Mouse (Mus musculus): ENCODE results near the gene Rbbp5.
"Not testable (repeated sequence)": the region's sequence is repeated elsewhere in the genome, so short reads cannot be mapped to it uniquely, and the experiment has no call there.

Rbbp5 gene

GRCm38 (mm10) chr1:132476928-132477691 lies at the start of gene Rbbp5:
TSS of gene Rbbp5 (plus strand) at chr1:132477365.
- DNase-seq (ENCODE audit: low read depth, low spot score), result peak; percentile 84

DNA sequence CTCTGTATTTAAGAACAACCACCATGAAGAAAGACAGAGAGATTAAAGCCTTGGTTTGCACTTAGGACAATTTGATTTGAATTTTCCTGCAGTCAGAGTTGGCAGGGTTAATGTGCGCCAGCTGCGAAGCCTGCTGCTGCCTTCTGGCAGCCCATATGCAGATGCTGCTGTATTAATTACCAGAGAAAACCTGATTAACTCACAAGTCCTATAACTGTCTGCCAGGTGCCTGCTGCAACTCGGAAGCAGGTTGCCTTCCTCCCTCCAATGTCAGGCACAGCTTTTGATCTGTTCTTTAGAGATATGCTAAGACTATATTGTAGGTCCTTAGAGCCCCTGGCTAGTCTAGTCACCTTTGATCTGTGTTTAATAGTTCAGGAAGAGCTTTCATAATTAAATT lies 46.3 kb upstream of the Rbbp5 start:
- no peak for DNase-seq (ENCODE audit: low read depth, low spot score)

DNA sequence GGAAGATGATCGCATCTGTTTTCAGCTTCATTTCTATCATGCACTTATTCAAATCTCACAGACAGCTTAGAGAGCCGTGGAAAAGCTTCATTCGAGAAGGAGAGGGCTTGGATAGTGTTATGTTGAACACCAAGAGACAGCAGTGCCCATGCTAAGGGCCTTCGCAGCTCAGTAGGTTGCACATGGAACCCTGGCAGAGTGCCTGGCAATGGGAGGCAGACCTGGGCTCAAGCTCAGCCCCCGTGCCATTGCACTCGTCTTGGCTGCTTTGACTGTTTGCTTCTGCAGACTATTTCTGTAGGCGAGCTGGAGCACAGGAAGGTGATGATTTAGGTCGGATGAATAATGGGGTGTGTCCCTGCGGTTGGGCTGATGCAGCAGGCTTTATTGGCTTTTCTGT lies 45.4 kb upstream of the Rbbp5 start:
- peak; percentile 55 for DNase-seq (ENCODE audit: low read depth, low spot score)

GRCm38 (mm10) chr1:132433349-132433748 lies 43.8 kb upstream of the Rbbp5 start:
- peak; percentile 32 for DNase-seq (ENCODE audit: low read depth, low spot score)

DNA sequence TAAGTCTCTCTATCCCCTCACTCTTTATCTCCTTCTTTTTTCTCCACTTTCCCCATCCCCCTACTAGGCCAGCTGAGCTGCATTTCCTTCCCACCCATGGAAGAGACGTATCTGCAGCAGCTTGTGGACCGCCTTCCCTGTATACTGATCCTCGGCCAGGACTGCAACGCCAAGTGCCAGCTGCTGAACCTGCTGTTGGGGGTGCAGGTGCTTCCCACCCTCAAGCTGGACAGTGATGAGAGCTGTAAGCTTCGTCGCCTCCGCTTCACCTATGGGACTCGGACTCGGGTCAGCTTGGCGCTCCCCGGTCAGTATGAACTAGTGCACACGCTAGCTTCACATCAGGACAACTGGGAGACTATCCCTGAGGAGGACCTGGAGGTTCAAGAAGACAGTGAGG lies 43.1 kb upstream of the Rbbp5 start:
- DNase-seq (ENCODE audit: low read depth, low spot score), result no peak

DNA sequence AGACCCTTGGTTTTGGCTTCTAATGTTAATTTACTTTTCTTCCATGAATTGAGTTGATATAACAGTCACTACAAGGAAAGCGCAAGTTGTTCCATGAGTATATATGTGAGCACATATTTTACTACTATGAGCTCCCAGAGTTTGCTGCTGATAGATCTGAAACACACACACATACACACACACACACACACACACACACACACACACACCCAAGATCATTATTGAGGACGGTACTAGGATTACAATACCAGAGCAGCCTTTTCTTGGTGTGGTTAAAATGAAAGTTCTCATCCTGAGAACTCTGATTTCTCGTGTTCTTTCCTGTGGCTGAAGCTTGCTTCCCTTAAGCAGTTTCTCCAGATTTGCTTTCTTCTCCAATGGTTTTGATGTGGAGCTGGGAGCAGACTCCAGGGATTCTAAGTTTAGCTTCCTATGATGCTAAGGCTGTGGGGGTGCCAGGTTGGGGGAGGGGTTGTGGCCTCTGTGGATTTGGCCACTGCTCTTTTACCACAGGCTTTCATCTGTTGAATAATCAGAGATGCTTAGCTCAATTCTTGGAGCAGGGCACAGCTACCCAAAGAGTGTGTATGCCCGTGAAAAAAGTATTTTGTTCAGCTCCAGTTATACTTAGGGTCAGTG lies 40.7 kb upstream of the Rbbp5 start:
- DNase-seq (ENCODE audit: low read depth, low spot score), result peak; percentile 39

DNA sequence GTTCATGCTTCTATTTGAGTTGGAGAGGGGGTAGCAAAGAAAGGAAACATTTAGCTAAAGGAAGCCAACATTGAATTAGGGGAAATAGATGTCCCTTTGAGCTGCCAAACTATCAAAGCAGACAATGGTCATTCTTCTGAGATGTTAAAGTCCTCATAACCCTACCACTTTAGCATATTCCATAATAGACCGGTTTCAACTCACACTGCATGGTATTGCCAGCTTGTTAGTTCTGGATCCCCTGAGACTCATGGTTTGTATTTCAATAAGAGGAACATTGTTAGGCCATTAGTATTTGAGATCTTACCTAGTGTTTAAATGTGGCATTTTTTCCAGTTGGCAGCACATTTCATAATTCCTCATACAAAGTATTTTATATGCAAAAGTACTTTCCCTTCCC lies 40.2 kb upstream of the Rbbp5 start:
- no peak for DNase-seq (ENCODE audit: low read depth, low spot score)

DNA sequence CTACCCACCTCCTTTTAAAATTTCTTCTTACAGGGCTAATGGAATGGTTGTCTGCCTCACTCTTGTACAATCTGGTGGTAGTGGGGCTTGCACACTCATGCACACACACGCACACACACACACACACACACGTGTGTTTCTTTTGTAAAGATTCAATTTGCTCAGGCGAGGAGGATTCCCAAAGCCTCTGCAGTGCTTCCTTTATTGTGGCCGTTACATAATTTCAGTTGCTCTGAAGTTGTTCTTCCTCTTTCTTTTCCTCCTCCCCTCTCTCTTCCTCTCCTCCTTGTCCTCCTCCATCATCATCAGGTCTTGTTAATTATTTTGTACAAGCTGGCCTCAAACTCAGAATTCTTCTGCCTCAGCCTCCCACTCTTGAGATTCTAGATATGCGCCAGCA lies 39.8 kb upstream of the Rbbp5 start:
- DNase-seq (ENCODE audit: low read depth, low spot score), result no peak

DNA sequence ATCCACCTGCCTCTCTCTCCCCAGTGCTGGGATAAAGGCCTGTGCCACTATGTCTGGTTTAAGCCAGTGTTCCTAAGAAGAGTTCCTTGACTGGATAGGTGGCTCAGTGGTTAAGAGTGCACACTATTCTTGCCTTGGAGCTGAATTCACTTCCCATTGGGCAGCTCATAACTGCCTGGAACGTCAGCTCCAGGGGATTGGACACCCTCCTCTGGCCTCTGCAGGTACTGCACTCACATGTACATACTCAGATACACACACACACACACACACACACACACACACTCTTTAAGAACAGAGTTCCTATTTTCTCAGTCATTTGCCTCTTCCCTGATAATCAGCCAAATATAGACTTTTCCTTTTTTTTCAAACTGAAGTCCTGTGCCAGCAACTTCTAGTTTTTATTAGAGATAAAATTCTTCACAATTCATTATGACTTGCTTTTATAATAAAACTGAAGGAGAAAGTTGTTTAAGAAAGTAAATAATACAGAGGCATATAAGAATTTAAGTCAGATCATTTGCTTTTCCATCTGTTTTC lies 36.2 kb upstream of the Rbbp5 start:
- no peak for DNase-seq (ENCODE audit: low read depth, low spot score)

GRCm38 (mm10) chr1:132449742-132450141 lies 27.4 kb upstream of the Rbbp5 start:
- DNase-seq (ENCODE audit: low read depth, low spot score), result no peak

GRCm38 (mm10) chr1:132464651-132465050 lies 12.5 kb upstream of the Rbbp5 start:
- DNase-seq (ENCODE audit: low read depth, low spot score), result no peak

DNA sequence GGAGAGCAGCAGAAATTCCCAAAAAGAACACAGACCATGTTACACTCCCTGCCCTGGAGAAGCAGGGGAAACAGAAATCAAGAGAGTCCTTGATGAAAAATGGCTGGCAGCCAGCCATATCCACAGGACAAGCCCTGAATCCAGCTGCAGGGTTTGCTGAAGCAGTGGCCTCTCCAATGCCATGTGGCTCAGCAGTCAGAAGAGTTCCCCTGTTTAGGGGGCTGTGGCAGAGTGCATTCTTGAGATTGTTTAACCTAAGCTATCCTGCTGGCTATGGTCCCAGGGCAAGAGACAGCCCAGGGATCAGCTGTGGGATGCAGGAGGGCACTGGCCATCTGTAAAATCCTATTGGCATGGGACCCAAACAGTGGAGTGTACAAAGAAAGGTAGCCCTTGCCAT lies 8.2 kb upstream of the Rbbp5 start:
- no peak for DNase-seq (ENCODE audit: low read depth, low spot score)

DNA sequence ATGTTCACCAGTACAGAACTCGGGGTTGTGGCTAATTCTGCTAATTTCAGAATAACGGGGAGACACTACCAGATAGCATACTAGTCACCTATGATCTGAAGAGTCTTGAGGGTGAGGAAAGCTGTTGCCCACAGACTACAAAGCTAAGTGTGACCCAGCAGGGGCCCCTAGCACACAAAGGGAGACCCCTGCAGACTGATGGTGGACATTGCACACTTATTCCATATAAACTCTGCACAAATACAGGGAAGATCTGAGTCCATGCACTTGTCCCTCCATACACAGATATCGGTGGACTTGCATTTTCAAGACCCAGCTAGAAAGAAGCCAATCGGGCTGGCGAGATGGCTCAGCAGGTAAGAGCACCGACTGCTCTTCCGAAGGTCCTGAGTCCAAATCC lies 7.6 kb upstream of the Rbbp5 start:
- no peak for DNase-seq (ENCODE audit: low read depth, low spot score)

DNA sequence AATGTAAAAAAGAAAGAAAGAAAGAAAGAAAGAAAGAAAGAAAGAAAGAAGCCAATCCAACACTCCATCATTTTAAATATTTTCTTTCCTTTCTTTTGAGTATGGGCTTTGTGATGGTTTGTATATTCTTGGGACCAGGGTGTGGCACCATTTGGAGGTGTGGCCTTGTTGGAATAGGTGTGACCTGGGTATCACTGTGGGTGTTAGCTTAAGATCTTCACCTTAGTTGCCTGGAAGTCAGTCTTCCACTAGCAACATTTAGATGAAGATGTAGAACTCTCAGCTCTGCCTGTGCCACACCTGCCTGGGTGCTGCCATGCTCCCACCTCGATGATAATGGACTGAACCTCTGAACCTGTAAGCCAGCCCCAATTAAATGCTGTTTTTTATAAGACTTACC lies 7.1 kb upstream of the Rbbp5 start:
- DNase-seq (ENCODE audit: low read depth, low spot score), result not testable (repeated sequence)

DNA sequence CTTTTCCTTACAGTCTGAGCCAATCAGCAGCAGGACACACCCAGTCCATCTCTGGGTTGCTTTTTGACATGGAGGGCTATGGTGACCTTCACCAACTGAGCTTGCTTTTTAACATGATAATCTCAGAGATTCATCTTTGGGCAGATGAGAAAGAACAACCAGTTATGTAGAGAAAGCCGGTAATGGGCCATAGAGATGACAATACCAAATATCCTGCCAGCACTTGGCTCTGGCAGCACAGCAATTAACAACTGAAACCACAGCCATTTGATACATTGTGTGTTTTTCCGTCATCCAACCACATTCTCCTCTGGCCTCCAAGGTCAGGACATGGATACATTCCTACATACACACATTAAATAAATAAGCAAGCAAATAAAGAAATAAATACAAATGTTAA lies 6.1 kb upstream of the Rbbp5 start:
- DNase-seq (ENCODE audit: low read depth, low spot score), result no peak

- DNase-seq (ENCODE audit: low read depth, low spot score), result no peak
Measured at GRCm38 (mm10) chr1:132471499-132471898, 5.7 kb upstream of the Rbbp5 start.

- DNase-seq (ENCODE audit: low read depth, low spot score), result no peak
Measured at GRCm38 (mm10) chr1:132472537-132472936, 4.6 kb upstream of the Rbbp5 start.

- DNase-seq (ENCODE audit: low read depth, low spot score), result no peak
Measured at GRCm38 (mm10) chr1:132474496-132474895, 2.7 kb upstream of the Rbbp5 start.

DNA sequence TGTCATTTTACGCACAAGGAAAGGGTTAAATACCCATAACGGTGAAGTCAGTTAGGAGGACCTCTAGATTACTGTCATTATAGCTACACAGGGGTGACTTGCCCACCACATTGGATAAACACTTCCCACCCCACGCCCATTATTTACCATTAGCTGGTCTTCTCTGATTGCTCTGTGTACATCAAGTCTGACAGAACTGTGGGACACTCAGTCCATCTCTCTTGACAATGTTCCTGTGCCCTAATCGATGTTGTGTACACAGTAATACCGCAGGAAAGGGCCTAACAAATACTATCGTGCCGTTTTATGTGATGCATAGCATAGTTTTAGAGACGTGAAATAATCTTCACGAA lies 614 bp upstream of the Rbbp5 start:
- DNase-seq (ENCODE audit: low read depth, low spot score), result no peak

GRCm38 (mm10) chr1:132479438-132479837 lies 2.3 kb downstream of the Rbbp5 start:
- DNase-seq (ENCODE audit: low read depth, low spot score), result no peak

DNA sequence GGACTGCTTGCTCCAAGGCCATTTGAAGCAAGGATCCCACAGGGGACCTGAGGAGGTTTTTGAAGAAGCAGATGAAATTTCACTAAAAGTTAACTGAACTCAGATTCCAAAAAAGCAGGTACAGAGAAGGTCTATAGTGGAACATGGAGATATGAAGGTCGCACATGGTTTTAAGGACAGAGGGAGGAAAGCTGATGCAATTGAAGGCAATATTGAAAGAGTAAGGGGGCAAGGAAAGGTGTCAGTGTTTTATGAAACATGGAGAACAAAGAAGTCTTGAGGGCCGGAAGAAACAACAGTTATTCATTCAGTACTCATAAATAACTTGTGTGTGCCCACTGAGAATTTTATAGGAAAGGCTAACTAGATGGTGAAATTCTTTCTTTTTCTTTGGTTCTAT lies 4.5 kb downstream of the Rbbp5 start:
- DNase-seq (ENCODE audit: low read depth, low spot score), result no peak

GRCm38 (mm10) chr1:132483234-132483633 lies 6.1 kb downstream of the Rbbp5 start:
- DNase-seq (ENCODE audit: low read depth, low spot score), result no peak

DNA sequence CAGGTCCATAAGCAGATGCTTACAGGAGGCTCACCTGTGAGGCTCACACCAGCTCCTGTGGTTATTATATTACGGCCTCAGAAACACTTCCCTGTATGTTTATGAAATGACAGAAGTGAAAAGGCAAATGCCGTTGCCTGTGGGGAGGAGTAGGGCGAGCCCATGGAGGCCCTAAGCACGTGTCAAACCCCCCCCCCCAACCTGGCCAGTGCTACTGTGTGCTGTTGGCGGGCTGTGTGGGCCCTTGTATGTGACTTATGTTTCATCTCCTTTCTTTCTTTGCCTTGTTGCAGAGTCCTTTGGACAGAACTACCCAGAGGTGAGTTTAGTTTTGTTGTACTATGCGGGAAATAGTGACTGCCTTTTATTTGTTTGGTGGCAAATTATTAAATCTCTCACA lies 6.6 kb downstream of the Rbbp5 start:
- no peak for DNase-seq (ENCODE audit: low read depth, low spot score)
